Mouse (Mus musculus): ENCODE data around the gene Gm3239. TPM values are rescaled to one million over a fixed set of nuclear protein-coding genes. Genes with fewer than 3 reads are reported as not detected.
"Not testable (repeated sequence)": the region's sequence is repeated elsewhere in the genome, so short reads cannot be mapped to it uniquely, and the experiment has no call there.

Gene Gm3239
- not detected in 2 replicates for polyA plus RNA-seq (2012; rRNA removed)

DNA sequence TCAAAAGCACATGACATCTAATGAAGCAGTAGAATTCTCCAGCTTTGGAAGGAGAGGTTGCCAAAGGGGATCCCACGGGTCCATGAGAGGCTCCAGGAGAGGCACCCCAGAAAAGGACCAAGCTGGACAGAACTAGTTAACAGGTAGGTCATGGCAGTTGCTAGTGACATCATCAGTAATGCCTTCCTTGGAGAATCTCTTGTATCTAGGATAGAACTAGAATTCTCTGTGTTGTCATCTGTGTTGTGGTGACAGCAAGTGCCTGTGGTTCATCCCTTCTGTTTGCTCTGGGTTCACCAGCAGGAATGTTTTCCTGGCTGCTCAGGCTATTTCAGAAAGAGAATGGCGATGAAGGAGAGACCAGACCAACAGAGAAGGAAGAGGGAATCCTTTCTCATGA lies at the start of gene Gm3239:
TSS of gene Gm3239 (plus strand) at position 301 of the 400 bp plus-strand sequence.
- H3K27me3 ChIP-seq (ENCODE audit: control insufficient read depth, insufficient read depth, low read length); H3K4me1 ChIP-seq (ENCODE audit: control insufficient read depth, insufficient read depth, insufficient read length); H3K27ac ChIP-seq (ENCODE audit: insufficient read depth, low read length); H3K36me3 ChIP-seq (ENCODE audit: control insufficient read depth, insufficient read depth, low read length); DNase-seq (ENCODE audit: low read depth in 1 of 2, low spot score in 2 of 2); H3K4me3 ChIP-seq (ENCODE audit: extremely low read depth, insufficient read depth, insufficient read length): not testable (repeated sequence)
- WGBS = no CpG with 5 or more reads among the region's 2 CpGs

- H3K27ac ChIP-seq (ENCODE audit: insufficient read depth, low read length); H3K27me3 ChIP-seq (ENCODE audit: control insufficient read depth, insufficient read depth, low read length); DNase-seq (ENCODE audit: low read depth in 1 of 2, low spot score in 2 of 2); H3K36me3 ChIP-seq (ENCODE audit: control insufficient read depth, insufficient read depth, low read length); H3K4me3 ChIP-seq (ENCODE audit: extremely low read depth, insufficient read depth, insufficient read length); H3K4me1 ChIP-seq (ENCODE audit: control insufficient read depth, insufficient read depth, insufficient read length): not testable (repeated sequence)
- no CpG with 5 or more reads among the region's 2 CpGs for WGBS
These were observed 31.9 kb upstream of the Gm3239 start, which contains the start of gene Gm8159 for GRCm38 (mm10) chr14:4632052-4632451. Gm8159 (plus strand) TSS chr14:4632352.

DNA sequence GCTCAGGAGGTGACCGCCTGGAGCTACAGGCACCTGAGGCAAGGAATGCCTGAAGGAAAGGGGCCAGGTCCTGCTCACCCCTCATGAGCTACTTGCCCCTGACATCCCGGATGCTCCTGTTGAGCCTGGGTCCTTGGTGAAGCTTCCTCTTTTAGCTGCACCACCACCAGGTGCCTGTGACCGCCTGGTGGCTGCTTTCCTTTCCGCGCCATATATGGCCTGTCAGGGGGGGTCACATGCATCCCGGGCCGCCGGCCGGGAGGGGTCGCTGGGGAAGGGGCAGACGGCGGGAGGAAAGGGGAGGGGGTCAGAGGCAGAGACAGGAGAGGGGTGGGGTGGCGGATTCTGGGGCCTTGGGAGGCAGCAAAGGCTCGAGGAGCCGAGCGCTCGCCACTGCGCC lies 14.7 kb upstream of the Gm3239 start:
- not testable (repeated sequence) for H3K4me3 ChIP-seq (ENCODE audit: extremely low read depth, insufficient read depth, insufficient read length); DNase-seq (ENCODE audit: low read depth in 1 of 2, low spot score in 2 of 2)

GRCm38 (mm10) chr14:4650324-4650723 lies 13.7 kb upstream of the Gm3239 start:
- H3K4me3 ChIP-seq (ENCODE audit: extremely low read depth, insufficient read depth, insufficient read length); H3K27ac ChIP-seq (ENCODE audit: insufficient read depth, low read length); H3K36me3 ChIP-seq (ENCODE audit: control insufficient read depth, insufficient read depth, low read length); DNase-seq (ENCODE audit: low read depth in 1 of 2, low spot score in 2 of 2); H3K27me3 ChIP-seq (ENCODE audit: control insufficient read depth, insufficient read depth, low read length); H3K4me1 ChIP-seq (ENCODE audit: control insufficient read depth, insufficient read depth, insufficient read length): not testable (repeated sequence)
- 5% methylated on average over 4 of the region's 9 CpGs for WGBS

More for the DNA sequence above, 14.7 kb upstream of the Gm3239 start:
- WGBS = 9% methylated on average over 10 of the region's 18 CpGs
- H3K36me3 ChIP-seq (ENCODE audit: control insufficient read depth, insufficient read depth, low read length); H3K27ac ChIP-seq (ENCODE audit: insufficient read depth, low read length); H3K27me3 ChIP-seq (ENCODE audit: control insufficient read depth, insufficient read depth, low read length); H3K4me1 ChIP-seq (ENCODE audit: control insufficient read depth, insufficient read depth, insufficient read length): not testable (repeated sequence)

GRCm38 (mm10) chr14:4708938-4709337 lies 44.9 kb downstream of the Gm3239 start, which contains the start of gene Gm7876:
Gm7876 (plus strand) TSS chr14:4709238.
- H3K27ac ChIP-seq (ENCODE audit: insufficient read depth, low read length); H3K27me3 ChIP-seq (ENCODE audit: control insufficient read depth, insufficient read depth, low read length); H3K36me3 ChIP-seq (ENCODE audit: control insufficient read depth, insufficient read depth, low read length); H3K4me3 ChIP-seq (ENCODE audit: extremely low read depth, insufficient read depth, insufficient read length); H3K4me1 ChIP-seq (ENCODE audit: control insufficient read depth, insufficient read depth, insufficient read length); DNase-seq (ENCODE audit: low read depth in 1 of 2, low spot score in 2 of 2): not testable (repeated sequence)
- WGBS = 86% methylated on average over 1 of the region's 2 CpGs

Other genes starting within 250 kb of the Gm3239 start
- gene Gm3164, start 248.7 kb upstream of the Gm3239 start, polyA plus RNA-seq (2012; rRNA removed) = 0.05 TPM in 1 of 2 replicates, not detected in the other
- not detected in 2 replicates for gene Gm3173, start 233.2 kb upstream of the Gm3239 start, polyA plus RNA-seq (2012; rRNA removed)
- gene Gm3182, start 182.4 kb upstream of the Gm3239 start, polyA plus RNA-seq (2012; rRNA removed) = not detected in 2 replicates
- not detected in 2 replicates for gene Gm3047, start 108.8 kb upstream of the Gm3239 start, polyA plus RNA-seq (2012; rRNA removed)
- gene Gm8159, start 31.8 kb upstream of the Gm3239 start, polyA plus RNA-seq (2012; rRNA removed) = not detected in 2 replicates
- gene Gm7876, start 45.0 kb downstream of the Gm3239 start, polyA plus RNA-seq (2012; rRNA removed) = not detected in 2 replicates
- 0.11 TPM in 1 of 2 replicates, not detected in the other for gene Gm3252, start 62.6 kb downstream of the Gm3239 start, polyA plus RNA-seq (2012; rRNA removed)
- not detected in 2 replicates for gene Gm9602, start 112.1 kb downstream of the Gm3239 start, polyA plus RNA-seq (2012; rRNA removed)
- gene Gm3269, start 173.9 kb downstream of the Gm3239 start, polyA plus RNA-seq (2012; rRNA removed) = not detected in 2 replicates
- gene Gm3264, start 191.4 kb downstream of the Gm3239 start, polyA plus RNA-seq (2012; rRNA removed) = not detected in 2 replicates
- not detected in 2 replicates for gene Gm3278, start 228.2 kb downstream of the Gm3239 start, polyA plus RNA-seq (2012; rRNA removed)

All from spleen, adult 2 months (tissue).